Mouse (Mus musculus) mesoderm, embryonic 11.5 days (tissue): ENCODE results near the gene Gm1113.

Experiments used
- DNase-seq: peaks from one replicate; pipeline ENCODE4 v3.0.0-alpha.2; 2012; ENCODE audit warnings: low read depth, low spot score

Gene Gm1113

GRCm38 (mm10) chr9:35479456-35479855 is 38.6 kb downstream of the Gm1113 start:
- DNase-seq, result no peak

- no peak for DNase-seq
Measured at GRCm38 (mm10) chr9:35475394-35475793, 42.7 kb downstream of the Gm1113 start.

- no peak for DNase-seq
Measured at GRCm38 (mm10) chr9:35474104-35474724, 43.9 kb downstream of the Gm1113 start.

- DNase-seq, result no peak
Measured at GRCm38 (mm10) chr9:35468913-35469312, 49.2 kb downstream of the Gm1113 start.

- DNase-seq, result peak; percentile 25
Measured at GRCm38 (mm10) chr9:35467264-35467817, 50.7 kb downstream of the Gm1113 start.

GRCm38 (mm10) chr9:35459594-35459993 is 58.5 kb downstream of the Gm1113 start:
- no peak for DNase-seq
